Mouse (Mus musculus) lung, adult 2 months (tissue): ENCODE data around the gene Itga2.

Experiments
- CTCF ChIP-seq: fragments of 200-500 bp; IDR thresholded peaks from 2 replicates; pipeline ENCODE4 v1.5.1; 2011; ENCODE audit warnings: mild to moderate bottlenecking, low read length, control low read depth; ENCODE audit not compliant: insufficient read depth
- POLR2A ChIP-seq: fragments of 200-500 bp; IDR thresholded peaks from 2 replicates; pipeline ENCODE4 v1.6.1; 2011; ENCODE audit warnings: low read depth, mild to moderate bottlenecking, control low read depth, low read length, borderline replicate concordance; ENCODE audit errors: extremely low read depth

DNA sequence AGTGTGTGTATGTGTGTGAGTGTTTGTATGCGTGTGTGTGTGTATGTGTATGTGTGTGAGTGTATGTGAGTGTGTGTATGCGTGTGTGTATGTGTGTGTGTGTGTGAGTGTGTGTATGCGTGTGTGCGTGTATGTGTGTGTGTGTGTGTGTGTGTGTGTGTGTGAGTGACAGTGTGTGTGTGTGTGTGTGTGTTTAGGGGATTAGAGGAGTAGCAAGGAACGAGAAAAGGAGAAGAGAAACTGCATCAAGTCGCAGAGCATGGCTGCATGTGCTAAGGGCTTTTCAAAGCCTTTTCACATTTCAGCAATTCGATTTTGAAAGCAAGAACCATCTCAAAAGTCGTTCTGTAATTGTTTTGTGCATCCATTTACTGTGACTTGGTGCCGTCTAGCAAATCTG, 21.3 kb downstream of the Itga2 start:
- TF ChIP-seq POLR2A: no peak
- no peak for TF ChIP-seq CTCF
